Mouse (Mus musculus) limb, embryonic 11.5 days (tissue): ENCODE results near the gene Patj. TPM values are rescaled to one million over a fixed set of nuclear protein-coding genes. Genes with fewer than 3 reads are reported as not detected.

Experiments
- ATAC-seq: fragments of 200-750 bp; cut with Nextera tagmentation; 2 replicates; pipeline ENCODE4 v1.8.0; 2017; ENCODE audit warnings: low read depth; ENCODE audit not compliant: insufficient number of reproducible peaks, low FRiP score, low TSS enrichment
- DNase-seq: peaks from one replicate; pipeline ENCODE4 v3.0.0-alpha.2; 2015; ENCODE audit warnings: low spot score
- H3K27ac ChIP-seq: fragments of 300-500 bp; sonication (generic); replicated peaks from 2 replicates; pipeline ENCODE4 v1.5.1; 2014; ENCODE audit warnings: low read depth, mild to moderate bottlenecking, low read length
- H3K27me3 ChIP-seq: fragments of 300-500 bp; sonication (generic); 2 replicates; pipeline ENCODE4 v1.6.1; 2014; ENCODE audit warnings: mild to moderate bottlenecking, low read length, mixed read lengths; ENCODE audit not compliant: control insufficient read depth, insufficient read depth
- H3K36me3 ChIP-seq: fragments of 300-500 bp; sonication (generic); 2 replicates; pipeline ENCODE4 v1.6.1; 2014; ENCODE audit warnings: mild to moderate bottlenecking, low read length, moderate library complexity, mixed read lengths; ENCODE audit not compliant: control insufficient read depth, insufficient read depth
- H3K4me1 ChIP-seq: fragments of 300-500 bp; sonication (generic); 2 replicates; pipeline ENCODE4 v1.6.1; 2014; ENCODE audit warnings: low read length, mixed read lengths; ENCODE audit not compliant: control insufficient read depth, insufficient read depth
- H3K4me2 ChIP-seq: fragments of 300-500 bp; sonication (generic); 2 replicates; pipeline ENCODE4 v1.6.1; 2014; ENCODE audit warnings: low read depth, mild to moderate bottlenecking, moderate library complexity; ENCODE audit not compliant: severe bottlenecking
- H3K4me3 ChIP-seq: fragments of 300-500 bp; sonication (generic); 2 replicates; pipeline ENCODE4 v1.5.1; 2014; ENCODE audit warnings: low read depth, low read length
- H3K9ac ChIP-seq: fragments of 300-500 bp; sonication (generic); 2 replicates; pipeline ENCODE4 v1.6.1; 2014; ENCODE audit warnings: mild to moderate bottlenecking, low read length
- H3K9me3 ChIP-seq: fragments of 300-500 bp; sonication (generic); 2 replicates; pipeline ENCODE4 v1.6.1; 2016; ENCODE audit warnings: low read length; ENCODE audit not compliant: control insufficient read depth
- WGBS: fragments of 180-500 bp; shearing (Covaris S2); extraction: QIAGEN DNeasy Blood & Tissue Kit; methylation state at CpG from one replicate; pipeline ENCODE4 v1.1.7; 2014; 5-methylcytosine and 5-hydroxymethylcytosine counted together
- polyA plus RNA-seq: library from polyadenylated mRNA; unstranded; fragments of >200 nt; fragmentation: Nextera tagmentation; extraction: Ambion mirVana; gene quantifications from 2 replicates; pipeline ENCODE4 v1.2.1, GENCODE M21; 2014

Gene Patj
- polyA plus RNA-seq, 1 experiment from 2014 or later, result 19.4 TPM

- H3K4me2 ChIP-seq, result no peak overlapping the region
- H3K4me1 ChIP-seq, result 0 out of 2 replicates have a peak, but pooled peaks cover 4% of the 10 kb centered on the region
- WGBS, result 93% methylated on average over 4 of the region's 4 CpGs
- no peak overlapping the region for H3K9ac ChIP-seq
- no peak overlapping the region for H3K4me3 ChIP-seq
- no peaks in the 10 kb centered on the region for H3K9me3 ChIP-seq
- no peak for ATAC-seq
- no peaks in the 10 kb centered on the region for H3K36me3 ChIP-seq
- H3K27ac ChIP-seq, result no peak overlapping the region
- no peak for DNase-seq
- H3K27me3 ChIP-seq, result no peaks in the 10 kb centered on the region
Observed at GRCm38 (mm10) chr4:98697932-98698331, 302.3 kb downstream of the Patj start.

GRCm38 (mm10) chr4:98698921-98699320, 303.3 kb downstream of the Patj start:
- DNase-seq, result no peak
- Histone ChIP-seq H3K36me3 (no peaks in the 10 kb centered on the region), H3K9ac (no peak overlapping the region), H3K27me3 (no peaks in the 10 kb centered on the region), H3K27ac (no peak overlapping the region), H3K9me3 (no peaks in the 10 kb centered on the region), H3K4me1 (0 out of 2 replicates have a peak, but pooled peaks cover 4% of the 10 kb centered on the region), H3K4me3 (no peak overlapping the region), H3K4me2 (no peak overlapping the region)
- ATAC-seq, result no peak
- WGBS, result 54% methylated on average over 3 of the region's 3 CpGs

- ATAC-seq (no peak), DNase-seq (no peak)
- H3K4me2 ChIP-seq, result no peak overlapping the region
- no peak overlapping the region for H3K4me3 ChIP-seq
- 0 out of 2 replicates have a peak, but pooled peaks cover 4% of the 10 kb centered on the region for H3K4me1 ChIP-seq
- 88% methylated on average over 3 of the region's 3 CpGs for WGBS
- H3K27me3 ChIP-seq, result no peaks in the 10 kb centered on the region
- no peak overlapping the region for H3K27ac ChIP-seq
- no peaks in the 10 kb centered on the region for H3K36me3 ChIP-seq
- H3K9me3 ChIP-seq, result no peaks in the 10 kb centered on the region; the same call in 1 of the 2 replicates
- no peak overlapping the region for H3K9ac ChIP-seq
Observed at GRCm38 (mm10) chr4:98700156-98700555, 304.6 kb downstream of the Patj start.

- no peak overlapping the region for H3K4me2 ChIP-seq
- ATAC-seq (0 out of 2 replicates have a peak, but pooled peaks have one; percentile 48), DNase-seq (peak; percentile 91)
- H3K9me3 ChIP-seq, result no peaks in the 10 kb centered on the region; the same call in 1 of the 2 replicates
- no peaks in the 10 kb centered on the region for H3K27me3 ChIP-seq
- H3K36me3 ChIP-seq, result no peaks in the 10 kb centered on the region
- H3K4me3 ChIP-seq, result no peak overlapping the region
- 29% methylated on average over 12 of the region's 12 CpGs for WGBS
- 0 out of 2 replicates have a peak, but pooled peaks cover 4% of the 10 kb centered on the region for H3K4me1 ChIP-seq
- H3K27ac ChIP-seq, result no peak overlapping the region
- no peak overlapping the region for H3K9ac ChIP-seq
Observed at GRCm38 (mm10) chr4:98702201-98702894, 306.8 kb downstream of the Patj start.

- Histone ChIP-seq H3K4me1 (no peaks in the 10 kb centered on the region), H3K36me3 (no peaks in the 10 kb centered on the region), H3K27me3 (no peaks in the 10 kb centered on the region), H3K4me2 (no peak overlapping the region), H3K9ac (no peak overlapping the region), H3K4me3 (no peak overlapping the region), H3K27ac (no peak overlapping the region), H3K9me3 (no peaks in the 10 kb centered on the region)
- WGBS, result 91% methylated on average over 8 of the region's 8 CpGs
- DNase-seq, result no peak
- ATAC-seq, result no peak
Observed at GRCm38 (mm10) chr4:98710891-98711290, 315.3 kb downstream of the Patj start.

GRCm38 (mm10) chr4:98717735-98718546, 322.4 kb downstream of the Patj start:
- ATAC-seq (no peak), DNase-seq (no peak)
- Histone ChIP-seq H3K9ac (no peak overlapping the region), H3K36me3 (no peaks in the 10 kb centered on the region), H3K4me2 (no peak overlapping the region), H3K4me3 (no peak overlapping the region), H3K9me3 (no peaks in the 10 kb centered on the region), H3K27me3 (no peaks in the 10 kb centered on the region), H3K4me1 (no peaks in the 10 kb centered on the region), H3K27ac (no peak overlapping the region)
- 83% methylated on average over 17 of the region's 17 CpGs for WGBS

- Histone ChIP-seq H3K9ac (no peak overlapping the region), H3K9me3 (no peaks in the 10 kb centered on the region), H3K27me3 (no peaks in the 10 kb centered on the region), H3K4me1 (no peaks in the 10 kb centered on the region), H3K36me3 (no peaks in the 10 kb centered on the region), H3K4me3 (no peak overlapping the region), H3K27ac (no peak overlapping the region), H3K4me2 (no peak overlapping the region)
- ATAC-seq (no peak), DNase-seq (no peak)
- WGBS, result 86% methylated on average over 10 of the region's 10 CpGs
Observed at GRCm38 (mm10) chr4:98718547-98718917, 322.9 kb downstream of the Patj start.

- H3K4me3 ChIP-seq, result no peak overlapping the region
- peak; percentile 85 for DNase-seq
- no peaks in the 10 kb centered on the region for H3K9me3 ChIP-seq
- no peaks in the 10 kb centered on the region; the same call in 1 of the 2 replicates for H3K4me1 ChIP-seq
- 11% methylated on average over 8 of the region's 8 CpGs for WGBS
- no peak overlapping the region for H3K4me2 ChIP-seq
- ATAC-seq, result no peak
- peaks cover 12% of the 10 kb centered on the region for H3K27me3 ChIP-seq
- H3K36me3 ChIP-seq, result no peaks in the 10 kb centered on the region
- H3K9ac ChIP-seq, result no peak overlapping the region
- no peak overlapping the region for H3K27ac ChIP-seq
Observed at GRCm38 (mm10) chr4:98722454-98722853, 326.9 kb downstream of the Patj start.
